Mouse (Mus musculus): ENCODE measurements around the gene Ccdc69.

DNA sequence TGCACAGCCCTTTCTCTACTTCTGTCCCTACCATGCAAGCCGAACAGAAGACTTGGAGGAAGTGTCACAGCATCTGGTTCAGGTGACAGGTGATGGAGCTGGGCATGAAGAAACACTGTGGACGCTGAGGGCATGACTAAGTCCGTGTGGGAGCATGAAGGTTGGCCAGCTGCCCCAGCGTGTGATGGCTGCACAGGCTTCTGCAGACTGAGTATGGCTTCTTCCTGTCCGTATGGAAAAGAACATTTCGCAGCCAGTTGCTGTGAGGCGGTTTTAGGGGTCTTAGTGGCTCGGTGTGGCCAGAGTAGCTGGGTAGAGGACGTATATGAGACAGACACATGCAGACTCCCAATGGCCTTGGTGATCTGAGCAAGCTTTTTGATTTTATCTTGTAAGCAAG, 3.3 kb upstream of the Ccdc69 start:
- no peak for TF ChIP-seq CTCF (IDR thresholded peaks at IDR 0.05; ENCODE audit: borderline replicate concordance, insufficient read depth, low read depth, low read length)
- TF ChIP-seq POLR2A (IDR thresholded peaks at IDR 0.05; ENCODE audit: borderline replicate concordance, insufficient read depth, low read length): no peak
